Comparison of ENCODE assay signal across 10 mouse cellular contexts in genomic region chr12:104041401-104041800, GRCm38 (mm10). TPM values are rescaled to one million over a fixed set of nuclear protein-coding genes. Genes with fewer than 3 reads are reported as not detected.
DNase-seq lines count a peak whose midpoint lies in the region.
"Had no signal": no experiment of that assay in that cellular context is flagged by ENCODE, and none has a peak within 500 bp of the region (broad histone marks: within the 10 kb centered on the region; RNA-seq: fewer than 3 reads in every experiment).

No protein-coding gene starts in this region.

- peak; percentile 6 to 11 for DNase-seq in cerebellum, adult 18-20 months
- DNase-seq in cerebellum, adult 11 months, result no peak
- peak; percentile 15 for DNase-seq in urinary bladder, postnatal 14 days (ENCODE audit: low spot score)
- no peak for DNase-seq in urinary bladder, postnatal 4 days (ENCODE audit: low spot score in 2 of 2)
- peak; percentile 48 to 74 for DNase-seq in layer of hippocampus, adult 8-10 months (ENCODE audit: low spot score in 2 of 2)
- no peak for DNase-seq in thymus, postnatal 25 days
- DNase-seq in right cerebral cortex, postnatal 4 days, result no peak
- DNase-seq in c-Kit-positive CD71-positive TER-119-positive erythroid progenitor cells, embryonic 14.5 days (ENCODE audit: low spot score), result no peak

RNA-seq across cellular contexts. Expression of gene Serpina12, which starts 2.8 kb away (rescaled TPM):
- total RNA-seq in layer of hippocampus, adult 8-10 months (2022), result not detected
- total RNA-seq: neutrophil, adult 5-6 weeks had no signal

RNA-seq across cellular contexts. Expression of gene Serpina9, which starts 27.8 kb away (rescaled TPM):
- total RNA-seq in layer of hippocampus, adult 8-10 months (2022), result under 1 TPM; 0.10 to 0.32 (median 0.14) TPM
- total RNA-seq: adrenal gland, adult 18-20 months; neutrophil, adult 5-6 weeks had no signal

RNA-seq across cellular contexts. Expression of gene Serpina11, which starts 51.6 kb away (rescaled TPM):
- total RNA-seq in layer of hippocampus, adult 8-10 months (2022), result not detected
- total RNA-seq: adrenal gland, adult 18-20 months had no signal

RNA-seq across cellular contexts. Expression of gene Serpina5, which starts 59.5 kb away (rescaled TPM):
- not detected for total RNA-seq in layer of hippocampus, adult 8-10 months (2022)
- total RNA-seq: neutrophil, adult 5-6 weeks had no signal

Comparison
In these comparisons a context has a peak if more than half of its experiments do, and no peak if none do; other contexts are left out.
1. DNase-seq: peak in cerebellum, adult 18-20 months (2 of 2), urinary bladder, postnatal 14 days (single experiment) and layer of hippocampus, adult 8-10 months (2 of 2); none in cerebellum, adult 11 months (single experiment), urinary bladder, postnatal 4 days (0 of 2), thymus, postnatal 25 days (single experiment), right cerebral cortex, postnatal 4 days (single experiment) and c-Kit-positive CD71-positive TER-119-positive erythroid progenitor cells, embryonic 14.5 days (single experiment).